Mouse (Mus musculus) T-cell, adult 2 months (primary cell): ENCODE measurements around the gene Rapsn.
A peak's percentile ranks its signal among the peaks of the same experiment; 100 is the strongest.
"Not testable (repeated sequence)": the region's sequence is repeated elsewhere in the genome, so short reads cannot be mapped to it uniquely, and the experiment has no call there.

ENCODE experiments used
- DNase-seq: peaks from one replicate; pipeline ENCODE4 v3.0.0; 2022; ENCODE audit warnings: low spot score

Gene Rapsn

DNA sequence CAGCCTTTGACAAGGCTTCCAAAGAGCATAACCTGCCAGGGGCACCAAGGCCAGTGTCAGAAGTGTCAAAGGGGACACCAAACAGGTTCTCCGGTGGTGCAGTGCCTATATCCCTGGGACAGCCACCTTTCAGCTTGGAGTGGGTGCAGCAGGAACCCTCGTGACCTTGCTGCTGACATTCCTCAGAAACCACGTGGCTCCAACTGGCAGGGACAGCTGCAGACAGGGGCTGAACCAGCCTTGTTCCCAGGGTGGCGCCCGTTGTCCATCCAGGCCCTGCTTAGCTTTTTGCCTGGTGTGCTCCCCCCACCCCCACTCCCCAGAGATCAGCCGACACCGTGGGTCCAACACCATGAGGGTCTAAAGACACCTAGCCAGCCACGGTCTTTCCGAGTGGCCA, at the start of gene Rapsn:
TSS of gene Rapsn (plus strand) at position 236 of the 400 bp plus-strand sequence.
- no peak for DNase-seq

DNA sequence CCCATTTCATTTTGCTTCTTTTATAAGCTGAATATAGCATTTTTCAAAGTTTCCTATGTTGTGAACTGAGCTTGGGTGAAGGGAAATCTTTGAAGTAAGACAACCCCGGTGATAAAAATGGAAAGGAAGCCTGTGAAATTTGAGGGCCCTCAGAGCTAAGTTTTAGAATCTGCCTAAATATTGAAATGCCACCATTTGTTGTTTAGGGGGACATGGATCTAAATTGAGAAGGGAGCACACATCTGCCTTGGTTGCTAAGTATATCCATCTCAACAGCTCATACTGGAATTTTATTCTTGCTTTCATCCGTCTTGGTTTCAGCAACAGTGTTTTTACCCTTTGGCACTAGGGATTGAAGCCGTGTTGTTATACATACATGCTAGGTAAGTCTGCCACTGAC, 49.4 kb upstream of the Rapsn start:
- DNase-seq = no peak

DNA sequence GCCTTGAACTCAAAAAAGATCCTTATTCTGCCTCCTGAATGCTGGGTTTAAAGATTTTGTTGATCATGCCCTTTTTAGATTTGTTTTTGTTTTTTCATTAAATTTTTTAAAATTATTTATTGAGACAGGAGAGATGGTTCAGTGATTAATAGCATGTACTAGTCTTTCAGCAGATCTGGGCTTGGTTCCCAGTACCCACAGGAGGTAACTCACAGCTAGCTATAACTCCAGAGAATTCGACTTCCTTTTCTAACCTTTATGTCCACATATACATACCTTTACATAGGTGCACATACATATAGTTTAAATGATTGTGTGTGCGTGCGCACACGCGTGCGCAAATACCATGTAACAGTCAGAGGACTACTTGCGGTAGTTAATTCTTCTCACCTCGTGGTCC, 26.9 kb upstream of the Rapsn start:
- DNase-seq = no peak

GRCm38 (mm10) chr2:91013881-91014280, 21.5 kb upstream of the Rapsn start:
- DNase-seq = no peak

- DNase-seq = no peak
Observed at GRCm38 (mm10) chr2:91015386-91015785, 20.0 kb upstream of the Rapsn start.

GRCm38 (mm10) chr2:91018061-91018788, 17.2 kb upstream of the Rapsn start:
- no peak for DNase-seq

GRCm38 (mm10) chr2:91019911-91020310, 15.5 kb upstream of the Rapsn start:
- DNase-seq = no peak

DNA sequence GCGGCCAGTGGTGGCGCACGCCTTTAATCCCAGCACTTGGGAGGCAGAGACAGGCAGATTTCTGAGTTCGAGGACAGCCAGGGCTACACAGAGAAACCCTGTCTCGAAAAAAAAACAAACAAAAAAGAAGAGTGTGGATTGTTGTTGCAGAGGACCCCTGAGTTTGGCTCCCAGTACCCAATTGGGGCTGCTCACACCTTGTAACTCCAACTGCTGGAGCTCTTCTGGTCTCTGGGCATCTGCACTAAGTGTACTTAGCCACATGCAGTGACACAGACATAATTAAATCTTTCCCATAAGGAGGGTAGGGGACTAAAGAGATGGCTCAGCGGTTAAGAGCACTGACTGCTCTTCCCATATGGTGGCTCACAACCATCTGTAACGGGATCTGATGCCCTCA, 13.2 kb upstream of the Rapsn start:
- not testable (repeated sequence) for DNase-seq

GRCm38 (mm10) chr2:91023131-91023530, 12.3 kb upstream of the Rapsn start:
- DNase-seq = no peak

DNA sequence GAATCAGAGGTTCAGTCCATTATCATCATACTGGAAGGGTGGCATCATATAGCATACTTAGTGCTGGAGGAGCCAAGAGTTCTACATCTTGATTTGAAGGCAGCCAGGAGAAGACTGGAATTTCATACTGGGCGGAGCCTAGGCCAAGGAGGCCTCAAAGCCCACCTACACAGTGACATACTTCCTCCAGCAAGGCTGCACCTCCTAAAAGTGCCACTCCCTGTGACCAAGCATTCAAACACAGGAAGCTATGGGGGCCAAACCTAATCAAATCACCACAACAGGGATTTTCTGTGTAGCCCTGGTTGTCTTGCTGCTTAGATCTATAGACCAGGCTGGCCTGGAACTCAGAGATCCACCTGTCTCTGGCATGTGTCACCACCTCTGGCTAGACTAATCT, 11.5 kb upstream of the Rapsn start:
- DNase-seq = no peak

- no peak for DNase-seq
Observed at GRCm38 (mm10) chr2:91025081-91025516, 10.3 kb upstream of the Rapsn start.

- no peak for DNase-seq
Observed at GRCm38 (mm10) chr2:91026491-91026890, 8.9 kb upstream of the Rapsn start.

GRCm38 (mm10) chr2:91027391-91028214, 7.8 kb upstream of the Rapsn start:
- DNase-seq = no peak

DNA sequence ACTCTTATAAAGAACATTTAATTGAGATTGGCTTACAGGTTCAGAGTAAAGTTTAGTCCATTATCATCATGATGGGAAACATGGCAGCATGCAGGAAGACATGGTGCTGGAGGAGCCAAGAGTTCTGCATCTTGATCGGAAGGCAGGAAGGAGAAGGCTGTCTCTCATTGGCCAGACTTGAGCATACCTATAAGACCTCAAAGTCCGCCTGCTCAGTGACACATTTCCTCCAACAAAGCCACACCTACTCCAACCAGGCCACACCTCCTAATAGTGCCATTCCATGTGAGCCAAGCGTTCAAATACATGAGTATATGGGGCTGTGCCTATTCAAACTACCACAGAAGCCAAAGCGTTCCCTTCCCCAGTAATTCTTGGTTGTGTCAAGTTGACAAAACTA, 4.2 kb upstream of the Rapsn start:
- no peak for DNase-seq

- DNase-seq = peak; percentile 12
Observed at GRCm38 (mm10) chr2:91033000-91033399, 2.4 kb upstream of the Rapsn start.

- no peak for DNase-seq
Observed at GRCm38 (mm10) chr2:91041786-91042185, 6.4 kb downstream of the Rapsn start.

DNA sequence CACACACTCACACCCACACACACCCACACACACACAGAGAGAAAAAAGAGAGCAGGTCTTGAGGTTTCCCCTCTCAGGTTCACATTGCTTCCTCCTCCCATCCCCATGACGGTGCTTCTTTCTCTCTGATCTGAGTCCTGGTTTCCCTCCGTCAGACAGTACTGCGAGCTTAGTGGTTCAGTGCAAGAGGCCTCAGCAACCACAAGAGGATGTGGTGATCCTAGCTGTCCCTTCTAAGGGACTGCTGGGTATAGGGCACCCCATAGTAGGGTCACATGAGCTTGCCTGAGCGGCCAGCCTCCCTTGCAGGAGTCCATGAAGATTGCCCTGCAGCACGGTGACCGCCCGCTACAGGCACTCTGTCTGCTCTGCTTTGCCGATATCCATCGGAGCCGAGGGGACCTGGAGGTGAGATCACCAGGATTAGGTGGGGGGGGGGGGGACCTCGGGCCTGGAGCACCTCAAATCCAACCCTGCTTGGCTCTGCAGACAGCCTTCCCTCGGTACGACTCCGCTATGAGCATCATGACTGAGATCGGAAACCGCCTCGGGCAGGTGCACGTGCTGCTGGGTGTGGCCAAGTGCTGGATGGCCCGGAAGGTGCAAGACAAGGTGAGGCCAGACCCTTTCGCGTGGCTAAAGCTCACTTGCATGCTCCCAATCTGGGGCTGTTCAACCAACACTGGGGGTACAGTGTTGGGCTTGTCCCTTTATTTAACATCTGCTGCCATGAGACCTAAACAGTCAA, 7.4 kb downstream of the Rapsn start:
- peak; percentile 74 for DNase-seq

DNA sequence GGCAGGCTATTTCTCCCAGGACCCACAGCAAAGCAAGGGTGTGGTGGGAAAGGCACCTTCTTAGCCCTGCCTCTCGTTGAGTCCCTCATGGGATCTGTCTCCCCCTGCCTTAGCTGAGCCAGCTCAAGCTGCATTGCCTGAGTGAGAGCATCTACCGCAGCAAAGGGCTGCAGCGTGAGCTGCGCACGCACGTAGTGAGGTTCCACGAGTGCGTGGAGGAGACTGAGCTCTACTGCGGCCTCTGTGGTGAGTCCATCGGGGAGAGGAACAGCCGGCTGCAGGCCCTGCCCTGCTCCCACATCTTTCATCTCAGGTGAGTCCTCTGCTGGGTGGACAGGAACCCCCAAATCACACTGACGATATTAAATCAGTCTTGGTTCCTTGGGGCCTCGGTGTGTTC, 9.3 kb downstream of the Rapsn start:
- no peak for DNase-seq

GRCm38 (mm10) chr2:91045805-91046204, 10.4 kb downstream of the Rapsn start:
- not testable (repeated sequence) for DNase-seq

- no peak for DNase-seq
Observed at GRCm38 (mm10) chr2:91047359-91047758, 11.9 kb downstream of the Rapsn start.

DNA sequence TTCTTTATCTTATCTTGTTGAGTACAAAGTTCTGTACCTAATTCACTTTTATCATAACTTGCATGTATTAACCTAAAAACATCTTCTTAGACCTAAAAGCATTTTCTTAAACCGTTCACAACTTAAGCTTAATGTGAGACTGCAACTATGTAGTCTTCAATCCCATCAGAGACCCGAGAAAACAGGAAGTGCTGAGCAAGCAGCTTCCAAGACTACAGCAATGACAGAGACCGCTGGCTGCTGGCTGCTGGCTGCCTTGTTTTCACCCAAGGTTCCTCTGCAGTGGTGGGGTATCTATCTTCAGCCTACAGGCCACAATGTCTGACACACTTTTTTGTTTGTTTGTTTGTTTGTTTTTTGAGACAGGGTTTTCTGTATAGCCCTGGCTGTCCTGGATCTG, 16.5 kb downstream of the Rapsn start:
- no peak for DNase-seq

GRCm38 (mm10) chr2:91052752-91053151, 17.3 kb downstream of the Rapsn start:
- DNase-seq = peak; percentile 12
